Mouse (Mus musculus): ENCODE measurements around the gene Capza2.
A peak's percentile ranks its signal among the peaks of the same experiment; 100 is the strongest.

Gene Capza2

GRCm38 (mm10) chr6:17635615-17636284, at the start of gene Capza2:
Capza2 (plus strand) TSS chr6:17636234.
- DNase-seq (ENCODE audit: low spot score): no peak

- peak; percentile 82 for DNase-seq (ENCODE audit: low spot score)
These were observed 46.7 kb upstream of the Capza2 start for GRCm38 (mm10) chr6:17589049-17589952.

- no peak for DNase-seq (ENCODE audit: low spot score)
These were observed 45.9 kb upstream of the Capza2 start for GRCm38 (mm10) chr6:17589953-17590627.

GRCm38 (mm10) chr6:17593971-17594370, 42.1 kb upstream of the Capza2 start:
- no peak for DNase-seq (ENCODE audit: low spot score)

GRCm38 (mm10) chr6:17595712-17596462, 40.1 kb upstream of the Capza2 start:
- DNase-seq (ENCODE audit: low spot score): peak; percentile 56

GRCm38 (mm10) chr6:17599373-17599772, 36.7 kb upstream of the Capza2 start:
- no peak for DNase-seq (ENCODE audit: low spot score)

- no peak for DNase-seq (ENCODE audit: low spot score)
These were observed 34.5 kb upstream of the Capza2 start for GRCm38 (mm10) chr6:17601526-17601925.

GRCm38 (mm10) chr6:17606915-17607314, 29.1 kb upstream of the Capza2 start:
- no peak for DNase-seq (ENCODE audit: low spot score)

- DNase-seq (ENCODE audit: low spot score): no peak
These were observed 24.6 kb upstream of the Capza2 start for GRCm38 (mm10) chr6:17611352-17612010.

- no peak for DNase-seq (ENCODE audit: low spot score)
These were observed 23.4 kb upstream of the Capza2 start for GRCm38 (mm10) chr6:17612652-17613051.

- no peak for DNase-seq (ENCODE audit: low spot score)
These were observed 15.2 kb upstream of the Capza2 start for GRCm38 (mm10) chr6:17620823-17621222.

GRCm38 (mm10) chr6:17621436-17621835, 14.6 kb upstream of the Capza2 start:
- no peak for DNase-seq (ENCODE audit: low spot score)

- DNase-seq (ENCODE audit: low spot score): no peak
These were observed 7.2 kb upstream of the Capza2 start for GRCm38 (mm10) chr6:17628701-17629455.

GRCm38 (mm10) chr6:17629756-17630155, 6.3 kb upstream of the Capza2 start:
- no peak for DNase-seq (ENCODE audit: low spot score)

GRCm38 (mm10) chr6:17631611-17632010, 4.4 kb upstream of the Capza2 start:
- DNase-seq (ENCODE audit: low spot score): no peak

GRCm38 (mm10) chr6:17633819-17634218, 2.2 kb upstream of the Capza2 start:
- DNase-seq (ENCODE audit: low spot score): no peak

- no peak for DNase-seq (ENCODE audit: low spot score)
These were observed 1.0 kb upstream of the Capza2 start for GRCm38 (mm10) chr6:17634992-17635391.

- DNase-seq (ENCODE audit: low spot score): peak; percentile 94
These were observed 733 bp downstream of the Capza2 start for GRCm38 (mm10) chr6:17636764-17637170.

GRCm38 (mm10) chr6:17637205-17638203, 1.5 kb downstream of the Capza2 start:
- DNase-seq (ENCODE audit: low spot score): peak; percentile 22

Measured in urinary bladder, postnatal 14 days (tissue).